Mouse (Mus musculus) liver, embryonic 16.5 days (tissue): Measurements from ENCODE around the gene S100a9. TPM values are rescaled to one million over a fixed set of nuclear protein-coding genes. Genes with fewer than 3 reads are reported as not detected.

Experiments
- ATAC-seq: fragments of 200-750 bp; cut with Nextera tagmentation; 2 replicates; pipeline ENCODE4 v1.8.0; 2017; ENCODE audit warnings: low read depth, mild to moderate bottlenecking, moderate number of reproducible peaks, moderate library complexity
- H3K27ac ChIP-seq: fragments of 300-500 bp; sonication (generic); 2 replicates; pipeline ENCODE4 v1.5.1; 2014; ENCODE audit warnings: mild to moderate bottlenecking, low read length
- H3K27me3 ChIP-seq: fragments of 300-500 bp; sonication (generic); 2 replicates; pipeline ENCODE4 v1.6.1; 2014; ENCODE audit warnings: low read depth, low read length, mixed read lengths; ENCODE audit not compliant: control insufficient read depth, insufficient read depth
- H3K36me3 ChIP-seq: fragments of 300-500 bp; sonication (generic); 2 replicates; pipeline ENCODE4 v1.6.1; 2014; ENCODE audit warnings: mild to moderate bottlenecking; ENCODE audit not compliant: control insufficient read depth, insufficient read depth
- H3K4me1 ChIP-seq: fragments of 300-500 bp; sonication (generic); 2 replicates; pipeline ENCODE4 v1.6.1; 2014; ENCODE audit warnings: low read depth, low read length, mixed read lengths; ENCODE audit not compliant: control insufficient read depth
- H3K4me2 ChIP-seq: fragments of 300-500 bp; sonication (generic); 2 replicates; pipeline ENCODE4 v1.6.1; 2014; ENCODE audit warnings: low read depth, low read length, mixed read lengths
- H3K4me3 ChIP-seq: fragments of 300-500 bp; sonication (generic); 2 replicates; pipeline ENCODE4 v1.5.1; 2014; ENCODE audit warnings: low read depth, mild to moderate bottlenecking, low read length
- H3K9ac ChIP-seq: fragments of 300-500 bp; sonication (generic); 2 replicates; pipeline ENCODE4 v1.6.1; 2014; ENCODE audit warnings: low read depth, low read length
- H3K9me3 ChIP-seq: fragments of 300-500 bp; sonication (generic); replicated peaks from 2 replicates; pipeline ENCODE4 v1.6.1; 2016; ENCODE audit warnings: low read length; ENCODE audit not compliant: control insufficient read depth
- WGBS: fragments of 180-500 bp; shearing (Covaris S2); extraction: QIAGEN DNeasy Blood & Tissue Kit; methylation state at CpG from one replicate; pipeline ENCODE4 v1.1.7; 2014; ENCODE audit not compliant: insufficient replicate concordance; 5-methylcytosine and 5-hydroxymethylcytosine counted together
- polyA plus RNA-seq: library from polyadenylated mRNA; unstranded; fragments of >200 nt; fragmentation: Nextera tagmentation; extraction: Ambion mirVana; gene quantifications from 2 replicates; pipeline ENCODE4 v1.2.1, GENCODE M21; 2015

The S100a9 gene
- polyA plus RNA-seq, 1 experiment from 2014 or later, result 1,805 TPM

- Histone ChIP-seq H3K27ac (no peak overlapping the region), H3K27me3 (no peaks in the 10 kb centered on the region), H3K9me3 (no peaks in the 10 kb centered on the region), H3K36me3 (no peaks in the 10 kb centered on the region), H3K4me2 (no peak overlapping the region), H3K4me1 (no peaks in the 10 kb centered on the region), H3K4me3 (no peak overlapping the region), H3K9ac (no peak overlapping the region)
- ATAC-seq, result no peak
- WGBS, result 32% methylated on average over 3 of the region's 3 CpGs
Measured at GRCm38 (mm10) chr3:90644220-90644619, 51.3 kb downstream of the S100a9 start.

Other genes starting within 250 kb of the S100a9 start
- 4.1 and 4.3 TPM in 2 replicates for gene Npr1, start 229.9 kb downstream of the S100a9 start, polyA plus RNA-seq
- 44.8 and 48.7 TPM in 2 replicates for gene Ilf2, start 219.6 kb downstream of the S100a9 start, polyA plus RNA-seq
- 17.8 and 18.2 TPM in 2 replicates for gene Snapin, start 204.7 kb downstream of the S100a9 start, polyA plus RNA-seq
- gene Chtop, start 186.2 kb downstream of the S100a9 start, polyA plus RNA-seq, result 38.8 and 41.2 TPM in 2 replicates
- 26.5 and 33.8 TPM in 2 replicates for gene S100a1, start 181.3 kb downstream of the S100a9 start, polyA plus RNA-seq
- gene S100a13, start 181.3 kb downstream of the S100a9 start, polyA plus RNA-seq, result 18.9 and 19.6 TPM in 2 replicates
- 0.09 TPM in 1 of 2 replicates, not detected in the other for gene S100a14, start 168.9 kb downstream of the S100a9 start, polyA plus RNA-seq
- 31.5 and 34.8 TPM in 2 replicates for gene S100a16, start 158.5 kb downstream of the S100a9 start, polyA plus RNA-seq
- gene S100a3, start 135.1 kb downstream of the S100a9 start, polyA plus RNA-seq, result not detected in 2 replicates
- gene S100a2, start 105.5 kb downstream of the S100a9 start, polyA plus RNA-seq, result not detected in 2 replicates
- not detected in 2 replicates for gene Gm42674, start 93.8 kb downstream of the S100a9 start, polyA plus RNA-seq
- gene S100a4, start 92.0 kb downstream of the S100a9 start, polyA plus RNA-seq, result 2.2 and 2.5 TPM in 2 replicates
- not detected in 2 replicates for gene S100a5, start 87.2 kb downstream of the S100a9 start, polyA plus RNA-seq
- gene S100a6, start 82.8 kb downstream of the S100a9 start, polyA plus RNA-seq, result 18.6 and 18.7 TPM in 2 replicates
- 0.06 TPM in 1 of 2 replicates, not detected in the other for gene S100a7a, start 41.7 kb downstream of the S100a9 start, polyA plus RNA-seq
- gene S100a8, start 26.7 kb downstream of the S100a9 start, polyA plus RNA-seq, result 2,698 and 2,791 TPM in 2 replicates
- gene Pglyrp4, start 31.2 kb upstream of the S100a9 start, polyA plus RNA-seq, result 0.06 TPM in 1 of 2 replicates, not detected in the other
- gene Gm5849, start 82.2 kb upstream of the S100a9 start, polyA plus RNA-seq, result not detected in 2 replicates